Mouse (Mus musculus) adipocyte (in vitro differentiated cells): ENCODE data around the gene Gm3594.
"Not testable (repeated sequence)": the region's sequence is repeated elsewhere in the genome, so short reads cannot be mapped to it uniquely, and the experiment has no call there.

Source experiments
- DNase-seq: peaks from one replicate; pipeline ENCODE4 v3.0.0-alpha.2; 2016; ENCODE audit warnings: low spot score

The Gm3594 gene

DNA sequence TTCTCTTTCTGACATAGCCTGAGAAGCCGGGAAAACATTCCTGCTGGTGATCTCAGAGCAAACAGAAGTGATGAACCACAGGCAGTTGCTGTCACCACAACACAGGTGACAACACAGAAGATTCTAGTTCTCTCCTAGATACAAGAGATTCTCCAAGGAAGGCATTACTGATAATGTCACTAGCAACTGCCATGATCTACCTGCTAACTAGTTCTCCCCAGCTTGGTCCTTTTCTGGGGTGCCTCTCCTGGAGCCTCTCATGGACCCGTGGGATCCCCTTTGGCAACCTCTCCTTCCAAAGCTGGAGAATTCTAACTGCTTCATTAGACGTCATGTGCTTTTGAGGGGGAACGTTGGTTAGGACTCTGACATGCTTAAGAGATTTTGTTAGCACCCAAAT lies at the start of gene Gm3594:
TSS of gene Gm3594 (minus strand) at position 101 of the 400 bp plus-strand sequence.
- not testable (repeated sequence) for DNase-seq

- not testable (repeated sequence) for DNase-seq
These were observed 41.9 kb upstream of the Gm3594 start for GRCm38 (mm10) chr14:6486331-6486730.

DNA sequence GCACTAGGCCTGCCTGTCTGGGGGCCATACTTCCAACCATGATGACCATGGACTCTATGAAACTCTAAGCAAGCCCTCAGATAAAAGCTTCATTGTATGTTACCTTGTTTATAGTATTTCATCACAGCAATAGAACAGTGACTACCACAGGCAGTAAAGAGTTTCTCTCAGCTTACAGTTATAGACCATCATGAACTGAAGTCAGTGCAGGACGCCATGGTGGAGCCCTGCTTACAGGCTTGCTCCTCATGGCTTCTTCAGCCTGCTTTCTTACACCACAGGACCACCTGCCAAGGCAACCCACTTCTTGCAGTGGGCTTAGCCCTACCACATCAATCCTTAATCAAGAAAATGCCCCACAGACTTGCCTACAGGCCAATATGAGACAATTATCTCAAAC lies 41.1 kb upstream of the Gm3594 start:
- not testable (repeated sequence) for DNase-seq

GRCm38 (mm10) chr14:6482126-6482525 lies 37.7 kb upstream of the Gm3594 start:
- DNase-seq, result not testable (repeated sequence)

DNA sequence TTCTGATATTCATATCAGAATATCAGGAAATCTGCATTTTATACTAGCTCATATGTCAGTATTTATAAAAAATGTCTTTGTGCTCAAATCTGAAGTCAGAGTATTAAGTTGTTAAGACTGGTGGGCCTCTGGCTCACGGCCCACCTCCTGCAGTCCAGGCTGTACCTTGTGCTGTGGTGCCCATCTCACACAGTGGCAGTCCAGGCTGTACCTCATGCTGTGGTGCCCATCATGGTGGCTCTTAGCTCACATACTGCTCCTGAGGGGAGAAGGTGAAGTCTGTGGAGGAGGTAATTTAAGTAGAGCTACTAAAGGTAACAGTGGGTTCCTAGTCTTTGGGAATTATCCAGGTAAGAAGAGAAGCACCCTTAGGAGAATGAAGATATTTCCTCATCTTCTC lies 27.4 kb upstream of the Gm3594 start:
- DNase-seq, result not testable (repeated sequence)

DNA sequence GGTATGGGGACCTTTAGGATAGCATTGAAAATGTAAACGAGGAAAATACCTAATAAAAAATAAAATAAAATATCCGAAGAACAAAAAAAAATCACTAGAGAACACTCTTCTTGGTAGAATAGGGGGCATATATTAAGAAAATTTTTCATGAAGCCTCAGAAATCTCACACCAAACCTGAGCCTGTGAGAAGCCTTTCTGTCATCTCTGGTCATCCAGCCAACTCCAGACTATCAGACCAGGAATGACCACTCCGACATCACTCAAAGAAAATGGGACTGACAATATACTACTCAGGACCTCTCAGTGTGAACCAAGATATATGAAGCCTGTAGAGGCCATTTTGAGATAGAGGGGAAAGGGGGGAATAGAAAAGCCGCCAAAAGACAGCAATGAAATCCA lies 3.6 kb downstream of the Gm3594 start:
- DNase-seq, result not testable (repeated sequence)

DNA sequence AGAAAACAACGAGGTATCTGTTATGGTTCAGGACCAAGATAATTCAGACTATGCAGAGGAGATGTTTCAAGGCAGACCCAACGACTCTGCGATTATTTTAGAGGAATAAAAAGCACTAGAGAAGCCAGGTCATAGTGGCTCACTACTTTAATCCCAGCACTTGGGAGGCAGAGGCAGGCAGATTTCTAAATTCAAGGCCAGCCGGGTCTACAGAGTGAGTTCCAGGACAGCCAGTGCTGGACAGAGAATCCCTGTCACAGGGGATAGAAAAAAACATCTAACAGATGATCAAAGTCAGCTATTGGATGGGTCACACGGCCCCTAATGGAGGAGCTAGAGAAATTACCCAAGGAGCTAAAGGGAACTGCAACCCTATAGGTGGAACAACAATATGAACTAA lies 4.2 kb downstream of the Gm3594 start:
- not testable (repeated sequence) for DNase-seq

- not testable (repeated sequence) for DNase-seq
These were observed 17.6 kb downstream of the Gm3594 start for GRCm38 (mm10) chr14:6426766-6427165.

- DNase-seq, result not testable (repeated sequence)
These were observed 18.1 kb downstream of the Gm3594 start for GRCm38 (mm10) chr14:6426353-6426752.

GRCm38 (mm10) chr14:6412382-6412781 lies 32.0 kb downstream of the Gm3594 start, which contains the start of gene Gm3591:
Gm3591 (minus strand) TSS chr14:6412482.
- DNase-seq, result not testable (repeated sequence)

DNA sequence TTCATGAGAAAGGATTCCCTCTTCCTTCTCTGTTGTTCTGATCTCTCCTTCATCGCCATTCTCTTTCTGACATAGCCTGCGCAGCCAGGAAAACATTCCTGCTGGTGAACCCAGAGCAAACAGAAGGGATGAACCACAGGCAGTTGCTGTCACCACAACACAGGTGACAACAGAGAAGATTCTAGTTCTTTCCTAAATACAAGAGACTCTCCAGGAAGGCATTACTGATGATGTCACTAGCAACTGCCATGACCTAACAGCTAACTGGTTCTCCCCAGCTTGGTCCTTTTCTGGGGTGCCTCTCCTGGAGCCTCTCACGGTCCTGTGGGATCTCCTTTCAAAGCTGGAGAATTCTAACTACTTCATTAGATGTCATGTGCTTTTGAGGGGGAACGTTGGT lies 54.2 kb downstream of the Gm3594 start, which contains the start of gene Gm16440:
TSS of gene Gm16440 (minus strand) at position 101 of the 400 bp plus-strand sequence.
- not testable (repeated sequence) for DNase-seq
